Mouse (Mus musculus) CD8-positive naive resting alpha-beta T cell, adult 2 months (primary cell): ENCODE measurements around the gene Tardbp.

ENCODE experiments used
- DNase-seq, 2 experiments: peaks; one replicate each; pipeline ENCODE4 v3.0.0; 2022; ENCODE audit warnings: low read depth in 2 of 2, low spot score in 2 of 2

Tardbp gene

GRCm38 (mm10) chr4:148639455-148639854 lies 12.6 kb upstream of the Tardbp start:
- no peak for DNase-seq

GRCm38 (mm10) chr4:148638302-148638701 lies 11.5 kb upstream of the Tardbp start:
- DNase-seq = no peak

GRCm38 (mm10) chr4:148635309-148635708 lies 8.5 kb upstream of the Tardbp start:
- no peak for DNase-seq

- DNase-seq = no peak
These were observed 6.7 kb upstream of the Tardbp start for GRCm38 (mm10) chr4:148633395-148634061.

- no peak for DNase-seq
These were observed 5.3 kb upstream of the Tardbp start for GRCm38 (mm10) chr4:148632013-148632692.

GRCm38 (mm10) chr4:148627246-148627645 lies 427 bp upstream of the Tardbp start:
- no peak for DNase-seq

- DNase-seq = peak; percentile 37 to 58
These were observed 830 bp downstream of the Tardbp start for GRCm38 (mm10) chr4:148625756-148626622.

GRCm38 (mm10) chr4:148625010-148625409 lies 1.8 kb downstream of the Tardbp start:
- DNase-seq = no peak

- no peak for DNase-seq
These were observed 3.2 kb downstream of the Tardbp start for GRCm38 (mm10) chr4:148623609-148624008.

GRCm38 (mm10) chr4:148622485-148622884 lies 4.3 kb downstream of the Tardbp start:
- DNase-seq = no peak

- no peak for DNase-seq
These were observed 6.1 kb downstream of the Tardbp start for GRCm38 (mm10) chr4:148620718-148621117.

GRCm38 (mm10) chr4:148619805-148620204 lies 7.0 kb downstream of the Tardbp start:
- DNase-seq = no peak

- no peak for DNase-seq
These were observed 13.1 kb downstream of the Tardbp start for GRCm38 (mm10) chr4:148613738-148614137.

- no peak for DNase-seq
These were observed 14.3 kb downstream of the Tardbp start for GRCm38 (mm10) chr4:148612557-148612956.

- DNase-seq = no peak
These were observed 16.0 kb downstream of the Tardbp start for GRCm38 (mm10) chr4:148610631-148611364.

- DNase-seq = no peak
These were observed 17.0 kb downstream of the Tardbp start for GRCm38 (mm10) chr4:148609805-148610204.

- DNase-seq = peak; percentile 70 to 79
These were observed 19.1 kb downstream of the Tardbp start for GRCm38 (mm10) chr4:148607758-148608157.

- DNase-seq = peak; percentile 52 to 60
These were observed 22.2 kb downstream of the Tardbp start for GRCm38 (mm10) chr4:148604541-148605165.

- DNase-seq = no peak
These were observed 22.7 kb downstream of the Tardbp start for GRCm38 (mm10) chr4:148604141-148604540.

- no peak for DNase-seq
These were observed 23.3 kb downstream of the Tardbp start for GRCm38 (mm10) chr4:148603376-148604139.
